Mouse (Mus musculus): Measurements from ENCODE around the gene Cd248. TPM values are rescaled to one million over a fixed set of nuclear protein-coding genes. Genes with fewer than 3 reads are reported as not detected.

The Cd248 gene
- total RNA-seq, 1 experiment from 2014 or later: not detected

- ATAC-seq (ENCODE audit: extremely low read depth, insufficient number of reproducible peaks, low FRiP score, poor library complexity, severe bottlenecking): no peak
Measured at GRCm38 (mm10) chr19:5095887-5096474, 28.1 kb downstream of the Cd248 start.

GRCm38 (mm10) chr19:5097521-5098362, 29.9 kb downstream of the Cd248 start:
- ATAC-seq (ENCODE audit: extremely low read depth, insufficient number of reproducible peaks, low FRiP score, poor library complexity, severe bottlenecking): no peak

- ATAC-seq (ENCODE audit: extremely low read depth, insufficient number of reproducible peaks, low FRiP score, poor library complexity, severe bottlenecking): no peak
Measured at GRCm38 (mm10) chr19:5098363-5099143, 30.7 kb downstream of the Cd248 start, which contains the start of gene Cnih2. TSS of gene Cnih2 (minus strand) at chr19:5098521.

GRCm38 (mm10) chr19:5106074-5106473, 38.2 kb downstream of the Cd248 start:
- no peak for ATAC-seq (ENCODE audit: extremely low read depth, insufficient number of reproducible peaks, low FRiP score, poor library complexity, severe bottlenecking)

GRCm38 (mm10) chr19:5106731-5107191, 38.9 kb downstream of the Cd248 start, which contains the start of gene Rab1b:
TSS of gene Rab1b (minus strand) at chr19:5107072.
- ATAC-seq (ENCODE audit: extremely low read depth, insufficient number of reproducible peaks, low FRiP score, poor library complexity, severe bottlenecking): peak; percentile 85

- no peak for ATAC-seq (ENCODE audit: extremely low read depth, insufficient number of reproducible peaks, low FRiP score, poor library complexity, severe bottlenecking)
Measured at GRCm38 (mm10) chr19:5107556-5108270, 39.8 kb downstream of the Cd248 start.

- ATAC-seq (ENCODE audit: extremely low read depth, insufficient number of reproducible peaks, low FRiP score, poor library complexity, severe bottlenecking): no peak
Measured at GRCm38 (mm10) chr19:5108271-5108575, 40.3 kb downstream of the Cd248 start.

- no peak for ATAC-seq (ENCODE audit: extremely low read depth, insufficient number of reproducible peaks, low FRiP score, poor library complexity, severe bottlenecking)
Measured at GRCm38 (mm10) chr19:5108702-5109101, 40.8 kb downstream of the Cd248 start.

GRCm38 (mm10) chr19:5109659-5110453, 42.0 kb downstream of the Cd248 start:
- ATAC-seq (ENCODE audit: extremely low read depth, insufficient number of reproducible peaks, low FRiP score, poor library complexity, severe bottlenecking): no peak

- no peak for ATAC-seq (ENCODE audit: extremely low read depth, insufficient number of reproducible peaks, low FRiP score, poor library complexity, severe bottlenecking)
Measured at GRCm38 (mm10) chr19:5113783-5114182, 45.9 kb downstream of the Cd248 start.

GRCm38 (mm10) chr19:5117494-5118383, 49.9 kb downstream of the Cd248 start:
- ATAC-seq (ENCODE audit: extremely low read depth, insufficient number of reproducible peaks, low FRiP score, poor library complexity, severe bottlenecking): peak; percentile 68

GRCm38 (mm10) chr19:5118384-5118698, 50.5 kb downstream of the Cd248 start, which contains the start of gene Klc2:
TSS of gene Klc2 (minus strand) at chr19:5118560.
- no peak for ATAC-seq (ENCODE audit: extremely low read depth, insufficient number of reproducible peaks, low FRiP score, poor library complexity, severe bottlenecking)

Other genes with a start within 250 kb of the Cd248 start
- 10.9 and 16.5 TPM in 2 replicates for gene Ccs, start 228.7 kb upstream of the Cd248 start, total RNA-seq (2017)
- gene Ccdc87, start 228.7 kb upstream of the Cd248 start, total RNA-seq (2017): not detected in 2 replicates
- gene Ctsf, start 212.9 kb upstream of the Cd248 start, total RNA-seq (2017): 0.23 and 0.37 TPM in 2 replicates
- not detected in 2 replicates for gene Actn3, start 190.2 kb upstream of the Cd248 start, total RNA-seq (2017)
- gene Zdhhc24, start 189.4 kb upstream of the Cd248 start, total RNA-seq (2017): 8.4 and 9.9 TPM in 2 replicates
- 2.2 and 2.5 TPM in 2 replicates for gene Bbs1, start 161.4 kb upstream of the Cd248 start, total RNA-seq (2017)
- 37.8 and 42.8 TPM in 2 replicates for gene Dpp3, start 139.8 kb upstream of the Cd248 start, total RNA-seq (2017)
- gene Peli3, start 125.0 kb upstream of the Cd248 start, total RNA-seq (2017): 0.25 and 0.70 TPM in 2 replicates
- gene Mrpl11, start 105.9 kb upstream of the Cd248 start, total RNA-seq (2017): 11.2 and 14.5 TPM in 2 replicates
- not detected in 2 replicates for gene Npas4, start 77.8 kb upstream of the Cd248 start, total RNA-seq (2017)
- gene Slc29a2, start 44.2 kb upstream of the Cd248 start, total RNA-seq (2017): 1.2 TPM in 1 of 2 replicates, not detected in the other
- 0.49 and 0.81 TPM in 2 replicates for gene B4gat1, start 29.3 kb upstream of the Cd248 start, total RNA-seq (2017)
- gene AC124502.3, start 29.2 kb upstream of the Cd248 start, total RNA-seq (2017): 2.3 and 4.3 TPM in 2 replicates
- gene Brms1, start 26.7 kb upstream of the Cd248 start, total RNA-seq (2017): 31.8 and 34.6 TPM in 2 replicates
- gene Rin1, start 17.6 kb upstream of the Cd248 start, total RNA-seq (2017): 0.12 and 0.70 TPM in 2 replicates
- gene Tmem151a, start 17.5 kb downstream of the Cd248 start, total RNA-seq (2017): not detected in 2 replicates
- 6.9 and 10.4 TPM in 2 replicates for gene Yif1a, start 20.5 kb downstream of the Cd248 start, total RNA-seq (2017)
- gene Cnih2, start 30.4 kb downstream of the Cd248 start, total RNA-seq (2017): not detected in 2 replicates
- 74.5 and 91.6 TPM in 2 replicates for gene Rab1b, start 39.0 kb downstream of the Cd248 start, total RNA-seq (2017)
- 16.7 and 18.7 TPM in 2 replicates for gene Klc2, start 50.5 kb downstream of the Cd248 start, total RNA-seq (2017)
- gene Pacs1, start 205.0 kb downstream of the Cd248 start, total RNA-seq (2017): 50.5 and 54.0 TPM in 2 replicates
- gene Sf3b2, start 227.4 kb downstream of the Cd248 start, total RNA-seq (2017): 273 and 288 TPM in 2 replicates
- gene Gal3st3, start 230.3 kb downstream of the Cd248 start, total RNA-seq (2017): not detected in 2 replicates